Mouse (Mus musculus) limb, embryonic 14.5 days (tissue): ENCODE measurements at regions not wholly inside any gene's neighbourhood (a gene's known extent, or its start where the extent isn't known, plus 50 kb on each side); places are given as distances from the start of the nearest gene placed in this dataset.

ENCODE experiments used
- ATAC-seq: fragments of 200-750 bp; cut with Nextera tagmentation; 2 replicates; pipeline ENCODE4 v1.8.0; 2017; ENCODE audit warnings: low read depth, moderate number of reproducible peaks, moderate TSS enrichment; ENCODE audit not compliant: low FRiP score
- DNase-seq: peaks from one replicate; pipeline ENCODE4 v3.0.0-alpha.2; 2015; ENCODE audit warnings: low spot score
- H3K27ac ChIP-seq: fragments of 300-500 bp; sonication (generic); replicated peaks from 2 replicates; pipeline ENCODE4 v1.5.1; 2014; ENCODE audit warnings: low read depth, mild to moderate bottlenecking, low read length, moderate library complexity, mixed read lengths
- H3K27me3 ChIP-seq: fragments of 300-500 bp; sonication (generic); 2 replicates; pipeline ENCODE4 v1.6.1; 2014; ENCODE audit warnings: low read length, mixed read lengths; ENCODE audit not compliant: control insufficient read depth, insufficient read depth
- H3K36me3 ChIP-seq: fragments of 300-500 bp; sonication (generic); 2 replicates; pipeline ENCODE4 v1.6.1; 2014; ENCODE audit warnings: mild to moderate bottlenecking, low read length, moderate library complexity, mixed read lengths; ENCODE audit not compliant: control insufficient read depth, insufficient read depth
- H3K4me1 ChIP-seq: fragments of 300-500 bp; sonication (generic); 2 replicates; pipeline ENCODE4 v1.6.1; 2014; ENCODE audit warnings: antibody characterized with exemption, low read length, mixed read lengths; ENCODE audit not compliant: control insufficient read depth, insufficient read depth
- H3K4me2 ChIP-seq: fragments of 300-500 bp; sonication (generic); replicated peaks from 2 replicates; pipeline ENCODE4 v1.6.1; 2014; ENCODE audit warnings: low read depth, mild to moderate bottlenecking, low read length, moderate library complexity; ENCODE audit not compliant: severe bottlenecking
- H3K4me3 ChIP-seq: fragments of 300-500 bp; sonication (generic); replicated peaks from 2 replicates; pipeline ENCODE4 v1.5.1; 2014; ENCODE audit warnings: low read length
- H3K9ac ChIP-seq: fragments of 300-500 bp; sonication (generic); 2 replicates; pipeline ENCODE4 v1.6.1; 2014; ENCODE audit warnings: mild to moderate bottlenecking, low read depth, low read length, moderate library complexity; ENCODE audit not compliant: severe bottlenecking
- H3K9me3 ChIP-seq: fragments of 300-500 bp; sonication (generic); 2 replicates; pipeline ENCODE4 v1.6.1; 2016; ENCODE audit warnings: low read length; ENCODE audit not compliant: control insufficient read depth
- POLR2A ChIP-seq: fragments of 200-500 bp; IDR thresholded peaks from 2 replicates; pipeline ENCODE4 v1.8.0; 2012; ENCODE audit warnings: inconsistent platforms, mild to moderate bottlenecking, moderate library complexity, borderline replicate concordance; ENCODE audit not compliant: insufficient read depth, insufficient read length; ENCODE audit errors: extremely low read depth
- WGBS: fragments of 180-500 bp; shearing (Covaris S2); extraction: QIAGEN DNeasy Blood & Tissue Kit; methylation state at CpG from one replicate; pipeline ENCODE4 v1.1.7; 2014; 5-methylcytosine and 5-hydroxymethylcytosine counted together

- H3K36me3 ChIP-seq = no peaks in the 10 kb centered on the region
- H3K9ac ChIP-seq = no peak overlapping the region
- no peak overlapping the region for H3K27ac ChIP-seq
- no peaks in the 10 kb centered on the region for H3K9me3 ChIP-seq
- H3K4me1 ChIP-seq = 0 out of 2 replicates have a peak, but pooled peaks cover 3% of the 10 kb centered on the region
- ATAC-seq (no peak), DNase-seq (peak; percentile 41)
- no peak overlapping the region for H3K4me3 ChIP-seq
- TF ChIP-seq POLR2A = no peak
- WGBS = 57% methylated on average over 7 of the region's 7 CpGs
- no peak overlapping the region; the same call in 1 of the 2 replicates for H3K4me2 ChIP-seq
- H3K27me3 ChIP-seq = no peaks in the 10 kb centered on the region
Measured at GRCm38 (mm10) chr14:23131736-23132519, 882.4 kb downstream of the Kcnma1 start.

GRCm38 (mm10) chr14:23115889-23116510 is 898.3 kb downstream of the Kcnma1 start:
- H3K27me3 ChIP-seq = no peaks in the 10 kb centered on the region
- no peak overlapping the region for H3K4me3 ChIP-seq
- DNase-seq (no peak), ATAC-seq (no peak)
- no peak overlapping the region for H3K27ac ChIP-seq
- H3K9me3 ChIP-seq = no peaks in the 10 kb centered on the region
- H3K4me2 ChIP-seq = no peak overlapping the region
- H3K9ac ChIP-seq = no peak overlapping the region
- TF ChIP-seq POLR2A = no peak
- peaks cover 3% of the 10 kb centered on the region; the same call in 1 of the 2 replicates for H3K4me1 ChIP-seq
- WGBS = 26% methylated on average over 8 of the region's 8 CpGs
- H3K36me3 ChIP-seq = no peaks in the 10 kb centered on the region

GRCm38 (mm10) chr14:23114910-23115309 is 899.4 kb downstream of the Kcnma1 start:
- Histone ChIP-seq H3K4me1 (peaks cover 3% of the 10 kb centered on the region; the same call in 1 of the 2 replicates), H3K27ac (no peak overlapping the region), H3K4me3 (no peak overlapping the region), H3K4me2 (no peak overlapping the region), H3K9me3 (no peaks in the 10 kb centered on the region), H3K9ac (no peak overlapping the region), H3K36me3 (no peaks in the 10 kb centered on the region), H3K27me3 (no peaks in the 10 kb centered on the region)
- DNase-seq (peak; percentile 23), ATAC-seq (no peak)
- TF ChIP-seq POLR2A = no peak
- WGBS = 35% methylated on average over 5 of the region's 5 CpGs

GRCm38 (mm10) chr14:23114456-23114855 is 899.8 kb downstream of the Kcnma1 start:
- 70% methylated on average over 1 of the region's 1 CpGs for WGBS
- Histone ChIP-seq H3K4me3 (no peak overlapping the region), H3K36me3 (no peaks in the 10 kb centered on the region), H3K4me2 (no peak overlapping the region), H3K27me3 (no peaks in the 10 kb centered on the region), H3K27ac (no peak overlapping the region), H3K9me3 (no peaks in the 10 kb centered on the region), H3K4me1 (peaks cover 3% of the 10 kb centered on the region; the same call in 1 of the 2 replicates), H3K9ac (no peak overlapping the region)
- no peak for TF ChIP-seq POLR2A
- ATAC-seq (no peak), DNase-seq (no peak)

- no peak for TF ChIP-seq POLR2A
- DNase-seq (no peak), ATAC-seq (no peak)
- Histone ChIP-seq H3K36me3 (no peaks in the 10 kb centered on the region), H3K4me3 (no peak overlapping the region), H3K27ac (no peak overlapping the region), H3K4me2 (no peak overlapping the region), H3K9me3 (no peaks in the 10 kb centered on the region), H3K9ac (no peak overlapping the region), H3K4me1 (peaks cover 3% of the 10 kb centered on the region; the same call in 1 of the 2 replicates), H3K27me3 (no peaks in the 10 kb centered on the region)
- WGBS = 67% methylated on average over 2 of the region's 2 CpGs
Measured at GRCm38 (mm10) chr14:23112369-23112768, 901.9 kb downstream of the Kcnma1 start.
